Mouse (Mus musculus): ENCODE results near the gene Kndc1. TPM values are rescaled to one million over a fixed set of nuclear protein-coding genes. Genes with fewer than 3 reads are reported as not detected.

Kndc1 gene
- total RNA-seq, 2 experiments from 2014 or later, result not detected

GRCm38 (mm10) chr7:139982058-139982457 lies 87.6 kb downstream of the Kndc1 start:
- Histone ChIP-seq H3K27ac (no peak overlapping the region), H3K4me3 (no peak overlapping the region)
- no peak for TF ChIP-seq CTCF (IDR thresholded peaks at IDR 0.05)
- intact Hi-C loops (cut with DNase I), result no loop called here
- no peak for DNase-seq

GRCm38 (mm10) chr7:139984505-139984904 lies 90.0 kb downstream of the Kndc1 start:
- no peak overlapping the region for H3K27ac ChIP-seq
- TF ChIP-seq CTCF (IDR thresholded peaks at IDR 0.05), result no peak
- intact Hi-C loops (cut with DNase I), result no loop called here
- DNase-seq, result no peak
- no peak overlapping the region for H3K4me3 ChIP-seq

- DNase-seq, result no peak
- intact Hi-C loops (cut with DNase I), result no loop called here
- Histone ChIP-seq H3K4me3 (no peak overlapping the region), H3K27ac (no peak overlapping the region)
- TF ChIP-seq CTCF (IDR thresholded peaks at IDR 0.05), result no peak
These were observed 93.8 kb downstream of the Kndc1 start for GRCm38 (mm10) chr7:139988272-139988671.

GRCm38 (mm10) chr7:139990864-139991394 lies 96.4 kb downstream of the Kndc1 start:
- no peak overlapping the region for H3K27ac ChIP-seq
- no peak for DNase-seq
- H3K4me3 ChIP-seq, result no peak overlapping the region
- no peak for TF ChIP-seq CTCF (IDR thresholded peaks at IDR 0.05)
- intact Hi-C loops (cut with DNase I), result no loop called here

Small RNA genes lying within 50 kb of the gene (microRNA-seq; reads per million reads assigned to microRNA genes)
- gene Mir202, result not detected
- not detected for gene Mir7062
- gene mmu-mir-7686, result not detected

Other genes starting within 250 kb of the Kndc1 start
- under 1 TPM in 1 of 2 experiments, not detected in 1; 0.28 TPM for gene Cfap46, start 210.9 kb upstream of the Kndc1 start, total RNA-seq (2021)
- gene Adgra1, start 60.5 kb upstream of the Kndc1 start, total RNA-seq (2021), result under 1 TPM in 1 of 2 experiments, not detected in 1; 0.08 TPM
- gene Utf1, start 49.1 kb downstream of the Kndc1 start, total RNA-seq (2021), result not detected
- gene 6430531B16Rik, start 84.1 kb downstream of the Kndc1 start, total RNA-seq (2021), result not detected
- gene Adam8, start 97.9 kb downstream of the Kndc1 start, total RNA-seq (2021), result under 1 TPM; 0.39 to 0.43 TPM
- 1 to 10 TPM; 8.4 to 8.6 TPM for gene Zfp511, start 141.7 kb downstream of the Kndc1 start, total RNA-seq (2021)
- 10 to 100 TPM; 19.7 to 23.5 TPM for gene Tubgcp2, start 142.0 kb downstream of the Kndc1 start, total RNA-seq (2021)
- gene Msx3, start 154.4 kb downstream of the Kndc1 start, total RNA-seq (2021), result not detected
- under 1 TPM in 1 of 2 experiments, not detected in 1; 0.20 TPM for gene Caly, start 187.9 kb downstream of the Kndc1 start, total RNA-seq (2021)
- not detected for gene Prap1, start 198.7 kb downstream of the Kndc1 start, total RNA-seq (2021)
- gene Fuom, start 207.7 kb downstream of the Kndc1 start, total RNA-seq (2021), result 10 to 100 TPM; 35.2 to 52.0 TPM
- gene Paox, start 221.1 kb downstream of the Kndc1 start, total RNA-seq (2021), result 1 to 10 TPM; 3.6 to 5.1 TPM
- gene Echs1, start 221.8 kb downstream of the Kndc1 start, total RNA-seq (2021), result 100 to 1,000 TPM; 116 to 201 TPM
- gene Mtg1, start 242.9 kb downstream of the Kndc1 start, total RNA-seq (2021), result 10 to 100 TPM; 26.5 to 33.2 TPM

All from gastrocnemius, adult 2 months (tissue).